Mouse (Mus musculus) gastrocnemius, postnatal 10 days (tissue): ENCODE measurements around the gene Gm10428. TPM values are rescaled to one million over a fixed set of nuclear protein-coding genes. Genes with fewer than 3 reads are reported as not detected.
A peak's percentile ranks its signal among the peaks of the same experiment; 100 is the strongest.
"Not testable (repeated sequence)": the region's sequence is repeated elsewhere in the genome, so short reads cannot be mapped to it uniquely, and the experiment has no call there.

Experiments
- DNase-seq: peaks from one replicate; pipeline ENCODE4 v3.0.0; 2021; ENCODE audit warnings: mixed read lengths
- long read RNA-seq, 2 experiments: library from polyadenylated mRNA; stranded (forward); transcript quantifications; one replicate each; pipeline ENCODE4 v2.0.0; 2021
- total RNA-seq, 2 experiments: library from RNA; stranded (reverse); gene quantifications; 2 replicates each; pipeline ENCODE4 v1.2.3; 2021

The Gm10428 gene
- total RNA-seq = not detected
- long read RNA-seq, experiment 1 = 0 reads
- long read RNA-seq, experiment 2 = 0 reads

DNA sequence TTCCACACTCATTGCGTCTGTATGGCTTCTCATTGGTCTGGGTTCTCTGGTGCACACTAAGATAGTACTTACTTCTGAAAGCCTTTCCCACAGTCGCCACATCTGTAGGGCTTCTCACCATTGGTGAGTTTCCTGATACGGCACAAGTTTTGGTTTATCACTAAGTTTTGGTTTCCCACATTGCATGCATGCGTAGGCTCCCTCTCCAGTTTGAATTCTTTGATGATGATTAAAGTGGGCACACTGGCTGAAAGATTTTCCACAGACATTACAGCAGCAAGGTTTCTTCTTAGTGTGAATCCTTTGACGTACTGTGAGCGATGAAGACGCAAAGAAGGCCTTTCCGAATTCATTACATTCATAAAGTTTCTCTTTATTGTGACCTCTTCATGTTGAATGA is at the start of gene Gm10428:
Gene Gm10428, plus strand, starts transcription at position 321 of the 400 bp plus-strand sequence.
- no peak for DNase-seq

DNA sequence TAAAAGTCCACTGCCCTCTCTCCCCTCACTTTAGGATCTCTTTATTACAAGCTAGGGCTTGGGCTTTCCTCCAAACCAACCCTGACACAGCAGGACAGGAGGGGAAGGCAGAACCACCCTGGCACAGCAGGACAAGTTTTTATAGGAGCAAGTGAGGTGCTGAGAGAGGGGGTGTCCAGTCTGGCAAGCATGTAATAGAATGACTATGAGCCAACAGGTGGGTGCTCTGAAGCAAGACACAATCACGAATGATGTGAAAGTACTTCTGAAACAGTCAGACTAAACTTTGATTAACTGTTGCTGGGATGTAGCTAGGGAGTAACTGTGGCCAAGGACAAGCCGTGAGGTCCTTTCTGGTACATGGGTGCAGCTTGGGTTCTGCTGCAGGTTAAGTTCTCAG is 46.8 kb upstream of the Gm10428 start:
- DNase-seq = no peak

DNA sequence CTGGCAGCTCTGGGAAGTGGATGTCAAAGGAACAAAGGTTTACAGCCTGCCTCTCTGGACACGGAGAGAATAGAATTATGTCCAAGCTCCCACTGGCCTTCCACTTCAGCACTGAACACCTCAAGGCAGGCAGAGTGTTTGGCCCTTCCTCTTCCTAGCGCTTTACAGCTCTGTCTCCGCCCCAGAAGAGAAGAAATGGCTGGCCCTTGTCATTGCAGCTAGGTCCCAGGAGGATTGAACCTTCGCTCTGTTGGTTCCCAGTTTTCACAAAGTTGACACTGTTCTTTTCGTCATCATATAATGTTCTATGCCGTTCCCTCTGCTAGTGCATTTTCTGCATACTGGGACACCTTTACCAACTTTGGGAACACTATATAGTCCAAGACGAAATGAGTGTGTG is 44.6 kb upstream of the Gm10428 start:
- no peak for DNase-seq

DNA sequence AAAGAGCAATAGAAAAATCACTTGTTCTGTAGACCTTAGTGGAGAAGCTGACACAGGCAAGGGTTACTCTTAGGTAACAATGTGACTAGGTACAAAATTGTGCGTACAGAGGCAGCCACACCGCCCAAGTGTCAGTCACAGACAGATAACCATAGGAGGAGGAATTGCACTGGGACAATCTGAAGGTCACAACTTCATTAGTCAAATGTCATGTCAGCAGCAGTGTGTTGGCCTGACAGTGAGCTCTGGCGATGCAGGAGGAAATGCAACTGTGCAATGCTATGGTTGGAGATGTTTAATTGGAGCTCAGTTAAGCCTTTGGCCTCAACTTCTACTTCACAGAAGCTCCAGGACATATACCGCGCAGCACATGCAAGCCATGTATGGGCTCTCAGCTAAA is 42.2 kb upstream of the Gm10428 start:
- no peak for DNase-seq

DNA sequence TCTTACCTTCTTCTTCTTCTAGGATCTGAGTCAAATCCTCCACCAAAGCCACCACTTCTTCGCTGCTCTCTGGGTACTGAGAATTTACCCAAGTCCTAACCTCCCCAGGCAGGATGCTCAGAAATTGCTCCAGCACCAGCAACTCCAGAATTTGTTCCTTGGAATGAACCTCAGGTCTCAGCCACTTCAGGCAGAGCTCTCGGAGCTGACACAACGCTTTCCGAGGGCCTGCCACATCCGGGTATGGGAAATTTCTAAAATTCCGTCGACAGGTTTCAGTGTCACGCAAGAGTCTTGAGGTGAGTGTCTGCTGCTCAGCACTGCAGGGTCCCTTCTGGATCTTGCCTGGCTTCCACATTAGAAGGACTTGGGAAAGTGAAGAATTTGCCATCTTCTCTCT is 24.6 kb upstream of the Gm10428 start:
- no peak for DNase-seq

DNA sequence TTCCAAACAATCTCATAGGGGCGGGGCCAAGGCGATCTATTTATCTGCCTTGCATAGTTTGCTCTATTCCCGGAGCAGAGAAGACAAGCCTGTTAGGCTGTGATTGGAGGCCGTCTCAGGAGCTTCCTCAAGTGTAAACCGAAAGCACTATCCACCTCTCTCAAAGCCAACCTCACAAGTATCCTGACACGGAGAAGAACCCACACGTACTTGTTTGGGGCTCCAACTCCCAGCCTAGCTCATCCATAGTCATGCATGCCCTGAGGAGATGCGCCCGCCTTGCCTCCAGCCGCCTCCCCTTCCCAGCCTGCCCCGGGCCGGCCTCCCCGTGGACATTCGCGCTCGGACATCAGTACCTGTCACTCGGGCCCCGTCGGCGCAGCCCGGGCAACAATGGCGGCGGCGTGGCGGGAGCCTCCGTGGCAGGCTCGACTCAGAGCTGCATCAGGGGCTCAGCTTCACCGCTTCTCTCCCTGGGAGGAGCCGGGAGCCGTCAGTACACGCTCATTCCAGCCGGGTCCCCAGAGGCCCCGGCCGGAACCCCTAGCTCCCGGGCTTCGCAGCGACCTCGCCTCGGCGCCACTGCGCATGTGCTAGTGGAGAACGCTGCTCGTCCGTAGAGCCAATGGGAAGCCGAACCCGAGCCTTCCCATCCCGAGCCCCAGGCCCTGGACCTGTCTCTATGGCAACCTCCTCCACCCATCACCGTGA is 21.4 kb upstream of the Gm10428 start, which contains the start of gene Zfp287:
Gene Zfp287, minus strand, starts transcription at position 595 of the 711 bp plus-strand sequence.
- DNase-seq = peak; percentile 81

DNA sequence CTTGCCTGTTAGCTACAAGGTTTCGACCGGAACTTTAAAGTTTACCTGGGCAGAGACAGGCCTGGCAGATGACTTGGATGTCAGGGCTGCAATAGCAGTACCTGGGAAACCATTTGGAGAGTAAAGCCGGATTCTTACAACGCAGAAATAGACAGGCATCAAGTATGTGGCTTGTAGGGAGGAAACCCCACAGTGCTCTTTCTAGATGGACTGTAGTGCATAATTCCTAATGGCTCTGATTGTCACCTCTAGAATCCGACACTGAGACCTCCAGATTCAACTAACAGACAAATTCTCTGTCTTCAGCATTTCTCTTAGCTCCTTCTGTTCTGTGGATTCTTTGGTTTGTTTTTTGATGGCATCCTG is 20.9 kb upstream of the Gm10428 start:
- no peak for DNase-seq

DNA sequence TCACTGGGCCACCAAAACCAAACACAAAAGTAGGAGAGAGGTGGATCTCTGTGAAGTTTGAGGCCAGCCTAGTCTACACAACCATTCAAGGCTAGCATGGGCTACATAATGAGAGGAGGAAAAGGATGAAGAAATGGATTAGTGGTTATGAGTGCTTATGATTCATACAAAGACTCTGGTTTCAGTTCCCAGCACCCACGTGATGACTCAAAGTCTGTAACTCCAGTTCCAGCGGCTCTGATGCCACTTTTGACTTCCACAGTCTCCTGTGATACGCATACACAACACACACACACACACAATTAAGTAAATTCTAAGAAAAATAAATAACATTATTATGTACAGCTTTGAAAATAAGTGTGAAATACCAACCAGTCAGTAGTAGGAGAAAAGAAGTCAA is 20.2 kb upstream of the Gm10428 start:
- no peak for DNase-seq

DNA sequence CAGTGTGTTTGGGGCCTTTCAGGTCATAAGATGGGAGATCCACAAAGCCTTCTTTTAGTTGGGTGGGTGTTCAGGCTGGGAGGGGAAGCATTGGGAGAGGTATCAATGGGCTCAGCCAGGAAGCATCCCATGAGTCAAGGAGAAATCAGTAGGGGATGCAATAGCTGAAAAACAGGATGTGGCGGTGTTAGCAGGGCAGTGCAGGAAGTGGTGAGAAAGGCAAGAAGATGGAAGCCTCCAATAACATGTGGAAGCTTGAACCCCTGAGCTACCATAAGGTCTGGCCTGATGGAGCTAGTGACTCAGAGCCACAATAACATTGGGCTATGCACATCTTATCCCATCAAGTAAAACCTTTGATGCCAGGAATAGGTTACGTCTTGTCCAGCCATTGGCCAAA is 11.7 kb upstream of the Gm10428 start:
- DNase-seq = no peak

DNA sequence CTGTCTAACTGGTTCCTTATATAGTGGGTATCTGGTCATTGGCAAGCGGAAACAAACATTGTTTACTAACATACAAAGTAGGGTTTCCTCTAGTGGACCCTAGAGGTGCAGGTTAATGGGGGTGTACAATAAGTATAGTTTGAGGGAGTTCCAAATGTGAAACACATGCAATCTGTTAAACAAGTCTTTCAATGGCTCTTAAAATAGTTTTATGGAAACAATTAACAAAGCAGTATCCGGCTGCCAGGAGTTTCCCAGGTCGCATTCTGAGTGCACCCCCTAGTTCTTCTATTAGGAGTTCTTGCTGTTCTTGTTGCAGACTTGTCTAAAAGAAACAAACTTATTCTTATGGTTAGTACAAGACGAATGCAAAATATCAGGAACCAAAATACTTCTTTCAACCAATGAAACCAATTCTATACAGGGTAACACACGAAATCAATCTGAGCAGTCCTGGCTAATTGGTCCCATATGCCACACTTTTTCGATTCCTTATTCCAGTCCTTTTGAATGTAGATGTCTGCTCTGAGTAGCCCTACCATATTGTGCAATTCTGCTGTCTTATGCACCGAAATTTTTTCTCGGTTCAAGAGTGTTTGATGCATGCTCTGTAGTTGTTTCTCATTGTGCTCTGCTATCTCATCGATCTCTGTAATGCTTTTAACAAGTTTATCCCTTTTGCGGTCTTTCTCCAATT is 10.5 kb upstream of the Gm10428 start:
- DNase-seq = no peak

DNA sequence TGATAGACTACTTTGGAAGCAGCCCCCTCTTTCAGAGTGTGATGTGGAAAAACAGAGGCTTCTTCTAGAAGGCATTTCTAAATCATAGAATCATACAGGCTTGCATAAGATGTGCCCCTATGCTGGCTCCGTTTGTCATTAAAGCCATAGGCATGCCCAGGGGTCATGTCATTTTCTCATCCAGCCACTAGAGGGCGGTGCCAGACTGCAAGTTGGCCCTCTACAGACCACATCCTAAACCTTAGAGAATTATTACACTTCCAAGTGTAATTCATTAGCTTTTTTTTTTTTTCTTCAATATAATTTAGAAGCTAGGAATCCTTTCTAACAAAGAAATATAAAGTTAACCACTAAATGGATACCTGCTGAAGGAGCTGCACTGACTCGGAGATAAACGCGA is 8.8 kb upstream of the Gm10428 start:
- peak; percentile 65 for DNase-seq

DNA sequence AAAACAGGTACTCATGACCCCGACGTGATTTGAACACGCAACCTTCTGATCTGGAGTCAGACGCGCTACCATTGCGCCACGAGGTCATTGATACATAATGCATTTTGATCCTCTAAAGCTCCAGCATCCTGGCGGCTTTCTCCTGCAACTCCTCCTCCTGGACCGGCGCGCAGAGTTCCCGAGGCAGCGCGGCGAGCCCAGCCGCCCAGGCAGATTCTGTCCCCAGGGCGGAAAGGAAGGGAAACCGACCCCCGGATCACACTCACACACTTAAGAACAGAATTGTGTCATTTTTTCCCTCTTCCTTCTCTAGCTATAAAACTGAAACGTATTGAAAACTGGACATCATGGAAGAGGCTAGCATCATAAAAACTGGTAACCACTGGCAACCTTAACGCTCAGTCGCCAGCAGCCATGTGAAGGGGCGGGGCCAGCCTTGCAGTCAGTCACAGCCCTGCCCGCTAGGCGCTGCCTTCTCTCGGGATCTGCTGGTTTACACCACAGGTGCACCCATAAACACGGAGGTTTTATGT is 6.8 kb upstream of the Gm10428 start:
- peak; percentile 60 for DNase-seq

DNA sequence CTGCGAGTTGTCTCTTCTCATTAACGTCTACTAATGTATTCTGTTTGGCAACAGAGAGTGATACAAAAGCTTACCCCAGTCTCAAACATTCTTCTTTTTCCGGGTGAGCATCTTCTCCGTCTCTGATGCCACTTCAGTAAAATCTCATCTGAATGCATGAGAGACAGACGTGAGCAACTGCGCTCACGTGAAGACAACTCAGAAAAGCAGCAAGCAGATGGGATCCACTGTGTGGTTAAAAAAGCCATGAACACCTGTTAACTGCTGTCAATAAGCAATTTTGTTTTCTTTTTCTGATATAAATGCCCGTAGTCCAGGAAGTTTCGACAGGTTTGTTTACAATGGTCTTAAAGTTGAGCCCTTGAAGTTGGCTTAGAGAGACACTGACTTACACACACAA is 5.7 kb upstream of the Gm10428 start:
- no peak for DNase-seq

DNA sequence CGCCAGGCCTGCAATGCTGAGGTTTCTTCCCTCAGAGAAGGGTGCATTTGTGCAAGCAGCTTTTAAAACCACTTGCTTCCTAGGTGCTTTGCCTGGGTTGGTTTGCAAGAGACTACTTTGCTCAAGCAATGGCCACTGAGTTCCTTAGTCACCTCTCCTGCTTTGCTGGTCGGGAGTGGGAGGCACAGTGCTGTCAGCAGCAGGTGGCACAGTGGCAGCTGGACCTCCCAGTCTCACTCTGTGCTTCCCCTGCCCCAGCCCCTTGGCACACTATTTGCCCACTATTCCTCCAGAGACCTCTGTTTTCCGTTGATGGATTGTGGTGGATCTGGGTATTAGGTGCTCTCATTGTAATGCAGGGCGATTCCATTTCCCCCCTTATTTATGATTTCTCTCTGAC is 4.8 kb upstream of the Gm10428 start:
- DNase-seq = no peak

DNA sequence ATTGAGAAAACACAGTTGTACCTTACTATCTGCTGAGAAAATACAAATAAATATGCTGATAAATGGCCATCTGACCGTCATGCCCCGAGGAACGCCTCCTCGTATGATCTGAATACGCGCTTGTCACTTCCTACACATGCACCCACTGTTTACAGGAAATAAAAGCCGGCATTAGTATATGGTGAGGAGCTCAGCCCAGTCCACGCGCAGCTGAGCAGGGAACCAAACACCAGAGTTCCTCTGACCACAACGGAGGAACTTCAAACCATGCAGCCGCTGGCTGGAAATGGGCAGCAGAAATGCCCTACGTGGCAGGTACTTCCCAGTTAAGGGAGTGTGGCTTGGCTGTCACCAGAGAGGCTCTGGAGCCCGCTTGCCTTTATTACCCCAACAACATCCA is 3.5 kb upstream of the Gm10428 start:
- not testable (repeated sequence) for DNase-seq

DNA sequence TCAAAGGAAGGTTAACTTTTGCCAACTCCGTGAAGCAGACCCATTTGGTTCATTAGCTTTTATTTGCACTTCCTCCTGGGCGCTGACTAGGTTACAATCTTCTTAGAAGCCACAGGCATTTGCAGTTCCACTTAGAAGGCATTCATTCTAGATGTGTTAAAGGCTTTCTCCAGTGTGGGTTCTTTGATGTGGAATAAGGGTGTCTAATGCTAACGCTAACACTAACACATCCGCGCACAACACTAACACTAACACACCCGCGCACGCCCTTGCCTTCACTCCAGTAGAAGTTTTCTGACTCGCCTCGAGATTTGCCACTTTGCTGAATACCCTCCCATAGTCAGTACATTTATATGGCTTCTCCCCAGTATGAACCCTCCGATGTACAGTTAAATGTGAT is 709 bp upstream of the Gm10428 start:
- DNase-seq = no peak

DNA sequence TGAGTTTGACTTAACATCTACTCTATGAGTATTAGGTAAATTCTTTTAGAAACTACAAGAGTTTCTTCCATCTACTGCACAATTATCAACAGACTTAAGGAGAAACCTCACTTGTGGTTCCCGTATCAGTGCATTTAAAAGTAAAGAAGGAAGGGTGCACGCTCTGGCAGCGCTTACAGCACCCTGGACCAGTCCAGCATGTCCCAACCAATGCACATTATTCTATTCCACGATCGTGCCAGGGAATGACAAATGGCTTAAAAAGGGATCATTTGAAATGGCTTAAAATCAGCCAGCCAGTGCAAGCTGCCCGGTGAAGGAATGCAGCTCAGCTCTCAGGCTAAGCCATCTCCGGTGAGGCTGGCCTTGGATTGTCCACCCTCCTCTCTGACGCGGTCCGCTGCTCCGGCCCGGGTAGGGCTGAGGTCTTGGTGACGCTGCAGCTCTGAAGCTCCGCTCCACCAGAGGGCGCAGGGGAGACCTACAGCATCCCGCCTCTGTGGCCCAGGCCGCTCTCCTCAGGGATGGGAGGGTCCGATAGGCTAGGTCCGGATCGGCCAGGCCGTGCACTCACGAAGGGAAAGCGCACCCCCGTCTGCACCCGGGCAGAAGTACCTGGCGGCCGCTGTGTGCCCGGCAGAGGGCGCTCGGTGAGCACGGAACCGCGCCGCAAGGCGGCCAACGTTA is 3.7 kb downstream of the Gm10428 start:
- peak; percentile 97 for DNase-seq

DNA sequence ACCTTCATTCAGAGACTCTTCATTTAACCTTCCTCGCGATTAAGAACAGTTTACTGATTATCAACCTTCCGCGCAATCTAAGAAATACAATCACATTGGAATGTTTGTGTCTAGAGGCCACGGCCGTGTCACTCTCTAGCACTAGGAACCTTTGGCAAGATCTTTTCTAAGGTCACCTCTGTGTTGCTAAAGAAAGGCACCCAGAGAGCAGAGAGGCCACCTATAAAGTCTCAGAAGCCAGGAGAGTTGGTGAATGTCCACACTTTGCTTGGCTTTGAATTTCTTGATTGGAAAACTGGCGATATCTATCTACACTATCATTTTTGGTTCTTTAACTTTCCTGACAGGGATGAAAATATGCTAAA is 4.2 kb downstream of the Gm10428 start:
- no peak for DNase-seq

DNA sequence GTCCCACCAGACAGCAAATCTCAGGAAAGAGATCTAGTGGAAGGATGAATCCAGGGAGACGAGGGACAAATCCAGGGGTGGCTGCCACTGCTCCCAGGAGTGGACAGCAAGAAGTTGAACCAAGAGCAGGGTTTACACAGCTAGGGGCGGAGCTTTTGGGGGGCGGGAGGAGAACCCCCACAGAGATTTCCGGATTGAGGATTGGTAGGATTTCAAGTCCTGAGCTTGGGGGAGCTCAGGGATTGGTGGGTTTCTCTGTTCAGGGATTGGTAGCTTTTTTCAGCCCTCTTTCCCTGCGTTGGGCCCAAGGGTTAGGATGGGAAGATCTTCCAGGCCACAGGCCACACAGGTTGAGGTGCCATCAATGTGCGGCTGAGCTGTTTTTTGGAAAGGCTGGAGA is 5.0 kb downstream of the Gm10428 start:
- no peak for DNase-seq

DNA sequence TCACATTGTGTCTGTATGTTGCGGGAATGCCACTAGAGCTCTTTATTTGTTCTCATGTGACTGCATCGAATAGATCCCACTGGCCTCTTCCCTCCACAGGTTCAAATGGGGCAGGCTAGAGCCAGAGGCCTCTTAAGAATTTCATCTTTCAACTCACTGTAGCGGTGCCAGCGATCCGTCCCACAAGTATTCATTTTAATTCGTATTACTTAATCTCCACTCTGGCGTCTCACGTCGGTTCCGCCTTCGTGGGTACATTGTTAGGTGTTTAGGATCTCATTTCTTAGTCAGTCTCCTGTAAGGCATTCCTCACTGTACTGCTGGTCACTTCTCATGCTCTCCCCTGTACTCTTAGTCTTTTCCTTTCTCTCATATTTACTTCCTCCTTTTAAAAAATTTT is 5.6 kb downstream of the Gm10428 start:
- no peak for DNase-seq

DNA sequence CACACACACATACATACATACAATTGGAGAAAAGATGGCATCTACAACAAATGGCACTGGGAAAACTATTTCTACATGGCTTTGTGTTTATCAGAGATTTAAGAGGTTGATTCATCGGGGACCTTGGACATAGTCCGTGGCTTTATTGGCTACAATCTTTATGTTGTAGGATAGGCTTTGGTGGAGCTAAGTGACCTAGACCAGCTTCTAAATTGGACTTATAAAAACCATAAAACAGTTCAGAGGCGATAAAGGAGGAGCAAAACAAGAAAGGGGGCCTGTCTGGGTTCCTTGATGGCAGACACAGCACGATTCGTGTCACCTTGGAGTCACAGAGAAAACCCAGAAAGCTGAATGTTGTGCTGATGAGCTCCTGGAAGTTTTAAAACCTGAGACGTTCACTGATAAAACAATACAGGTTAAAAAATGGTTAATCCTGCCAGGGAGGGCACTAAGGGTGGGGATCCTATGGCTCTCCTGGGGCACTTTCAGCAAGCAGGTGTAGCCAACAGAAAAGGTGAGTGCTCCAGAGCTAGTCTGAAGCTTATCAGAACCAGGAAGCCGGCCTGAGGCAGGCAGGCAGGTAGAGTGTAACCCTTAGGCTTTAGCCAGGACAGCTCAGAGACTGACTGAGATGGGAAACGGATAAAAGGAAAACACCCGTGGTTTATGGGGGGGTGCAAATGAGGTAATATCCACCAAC is 8.0 kb downstream of the Gm10428 start:
- no peak for DNase-seq

DNA sequence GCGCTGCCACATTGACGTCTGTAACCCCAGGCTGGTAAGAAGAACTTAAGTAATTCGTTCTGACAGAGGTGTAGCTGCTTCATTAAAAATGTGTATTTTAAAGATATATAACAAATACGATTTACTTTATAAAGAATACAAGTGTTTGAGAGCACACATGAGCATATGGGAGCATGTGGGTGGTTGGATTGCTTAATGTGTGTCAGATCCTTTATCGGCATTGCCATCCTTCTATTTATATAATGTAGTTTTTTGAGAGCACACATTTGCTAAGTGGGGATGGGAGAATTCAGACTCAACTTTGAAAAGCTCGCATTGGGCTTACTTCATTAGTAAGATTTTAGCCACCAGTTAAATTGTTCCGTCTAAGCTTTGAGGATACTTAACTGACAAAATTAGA is 23.6 kb downstream of the Gm10428 start:
- no peak for DNase-seq
